Mouse (Mus musculus) hindbrain, embryonic 10.5 days (tissue): ENCODE data around the gene Nudt22. TPM values are rescaled to one million over a fixed set of nuclear protein-coding genes. Genes with fewer than 3 reads are reported as not detected.

Experiments
- DNase-seq: peaks from one replicate; pipeline ENCODE4 v3.0.0-alpha.2; 2017; ENCODE audit warnings: low spot score
- H3K27ac ChIP-seq: fragments of 300-500 bp; sonication (generic); 2 replicates; pipeline ENCODE4 v1.5.1; 2016; ENCODE audit warnings: mild to moderate bottlenecking, moderate library complexity
- H3K27me3 ChIP-seq: fragments of 300-500 bp; sonication (generic); 2 replicates; pipeline ENCODE4 v1.6.1; 2016; ENCODE audit warnings: mild to moderate bottlenecking; ENCODE audit not compliant: poor library complexity, insufficient read depth, severe bottlenecking
- H3K36me3 ChIP-seq: fragments of 300-500 bp; sonication (generic); 2 replicates; pipeline ENCODE4 v1.6.1; 2016; ENCODE audit warnings: mild to moderate bottlenecking, moderate library complexity
- H3K4me1 ChIP-seq: fragments of 300-500 bp; sonication (generic); replicated peaks from 2 replicates; pipeline ENCODE4 v1.6.1; 2016; ENCODE audit warnings: mild to moderate bottlenecking
- H3K4me3 ChIP-seq: fragments of 300-500 bp; sonication (generic); 2 replicates; pipeline ENCODE4 v1.5.1; 2016; ENCODE audit warnings: mild to moderate bottlenecking, moderate library complexity
- H3K9me3 ChIP-seq: fragments of 300-500 bp; sonication (generic); 2 replicates; pipeline ENCODE4 v1.6.1; 2016; ENCODE audit warnings: mild to moderate bottlenecking, moderate library complexity
- WGBS: fragments of 180-500 bp; shearing (Covaris S2); methylation state at CpG from one replicate; pipeline ENCODE4 v1.1.7; 2016; 5-methylcytosine and 5-hydroxymethylcytosine counted together
- polyA plus RNA-seq: library from polyadenylated mRNA; unstranded; fragments of >200 nt; fragmentation: Nextera tagmentation; extraction: Ambion mirVana; gene quantifications from 2 replicates; pipeline ENCODE4 v1.2.1, GENCODE M21; 2016

The Nudt22 gene
- polyA plus RNA-seq, 1 experiment from 2014 or later: 23.2 TPM

DNA sequence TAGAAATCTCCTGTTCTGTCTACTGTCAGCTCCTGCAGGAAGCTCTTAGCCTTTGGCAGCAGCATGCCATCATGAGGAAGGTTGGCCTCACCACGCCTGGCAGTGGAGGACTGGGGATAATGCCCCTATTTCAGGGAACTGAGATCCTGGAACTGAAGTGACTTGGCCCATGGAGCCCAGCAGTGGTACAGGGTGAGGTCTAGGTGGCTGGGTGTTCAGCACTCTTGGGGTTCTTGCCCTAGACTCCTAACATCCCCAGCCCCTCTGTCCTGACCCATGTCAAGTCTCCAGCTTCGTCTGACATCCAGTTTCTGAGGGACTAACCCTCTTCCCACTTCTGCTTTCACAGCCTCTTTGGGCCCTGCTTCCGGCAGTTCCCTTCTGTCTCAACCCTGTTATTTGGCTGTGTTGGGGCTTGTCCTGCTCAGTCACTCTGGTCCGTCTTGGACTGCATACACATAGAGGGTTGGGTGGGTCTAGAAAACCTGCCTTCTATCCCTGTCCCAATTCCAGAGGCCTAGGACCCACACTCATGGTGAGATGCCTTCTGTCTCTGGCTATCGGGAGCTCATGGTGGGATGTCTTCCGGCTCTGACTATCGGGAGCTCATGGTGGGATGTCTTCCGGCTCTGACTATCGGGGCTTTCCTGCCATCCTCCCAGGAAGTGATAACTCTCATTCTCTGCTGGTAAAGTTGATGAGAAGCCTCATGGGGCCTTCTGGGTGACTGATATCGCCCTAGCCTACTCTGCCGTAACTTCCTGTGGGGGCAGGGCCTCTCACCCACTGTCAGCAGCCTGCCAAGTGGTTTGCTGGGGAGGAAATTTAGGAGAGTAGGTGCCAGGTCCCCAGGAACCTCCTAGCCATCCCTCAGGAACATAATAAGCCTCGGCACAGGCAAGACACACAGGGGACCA, 21.9 kb upstream of the Nudt22 start:
- Histone ChIP-seq H3K4me1 (no peaks in the 10 kb centered on the region), H3K4me3 (no peak overlapping the region), H3K36me3 (peaks cover 88% of the 10 kb centered on the region), H3K9me3 (no peaks in the 10 kb centered on the region), H3K27me3 (no peaks in the 10 kb centered on the region), H3K27ac (no peak overlapping the region)
- no peak for DNase-seq
- 83% methylated on average over 12 of the region's 12 CpGs for WGBS

DNA sequence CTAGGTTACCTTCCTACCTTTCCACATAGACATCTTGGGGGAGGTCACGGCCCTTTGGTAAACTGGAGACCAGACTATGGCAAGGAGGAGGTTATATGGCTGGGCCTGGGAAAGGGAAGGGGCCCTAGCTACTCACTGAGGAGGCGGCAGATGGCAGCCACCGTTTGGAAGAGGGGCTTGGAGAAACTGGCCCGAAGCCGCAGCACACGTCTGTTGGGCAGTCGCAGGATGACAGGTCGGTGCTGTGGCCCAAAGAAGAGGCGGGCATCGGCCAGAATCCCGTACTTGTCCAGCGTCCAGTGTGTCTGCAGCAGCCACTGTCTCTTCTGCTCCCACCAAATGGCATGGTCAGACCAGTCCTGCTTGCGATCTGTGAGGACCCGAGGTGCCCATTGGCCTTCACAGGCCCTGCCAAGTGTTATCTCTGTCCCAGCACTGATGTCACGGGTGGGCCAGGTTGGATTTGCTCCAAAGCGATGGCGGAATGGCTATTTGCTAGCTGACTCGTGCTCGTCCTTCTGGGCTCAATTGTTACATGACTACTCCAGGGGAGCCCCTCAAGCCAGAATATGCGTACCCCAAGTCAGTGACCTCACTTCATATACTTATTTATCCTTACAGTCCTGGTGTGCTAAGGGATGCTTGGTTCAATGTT, 18.7 kb upstream of the Nudt22 start:
- no peaks in the 10 kb centered on the region for H3K9me3 ChIP-seq
- H3K27ac ChIP-seq: no peak overlapping the region
- H3K27me3 ChIP-seq: no peaks in the 10 kb centered on the region
- H3K4me1 ChIP-seq: no peaks in the 10 kb centered on the region
- no peak overlapping the region for H3K4me3 ChIP-seq
- H3K36me3 ChIP-seq: peaks cover 56% of the 10 kb centered on the region
- no peak for DNase-seq
- WGBS: 90% methylated on average over 20 of the region's 20 CpGs

GRCm38 (mm10) chr19:7013984-7014383, 18.1 kb upstream of the Nudt22 start:
- Histone ChIP-seq H3K4me3 (no peak overlapping the region), H3K36me3 (peaks cover 49% of the 10 kb centered on the region), H3K9me3 (no peaks in the 10 kb centered on the region), H3K27me3 (no peaks in the 10 kb centered on the region), H3K27ac (no peak overlapping the region), H3K4me1 (no peaks in the 10 kb centered on the region)
- 87% methylated on average over 9 of the region's 9 CpGs for WGBS
- DNase-seq: no peak

- H3K4me3 ChIP-seq: no peak overlapping the region
- H3K27ac ChIP-seq: no peak overlapping the region
- H3K9me3 ChIP-seq: no peaks in the 10 kb centered on the region
- H3K27me3 ChIP-seq: no peaks in the 10 kb centered on the region
- H3K36me3 ChIP-seq: peaks cover 34% of the 10 kb centered on the region
- DNase-seq: no peak
- 82% methylated on average over 4 of the region's 4 CpGs for WGBS
- H3K4me1 ChIP-seq: no peaks in the 10 kb centered on the region
Observed at GRCm38 (mm10) chr19:7012426-7012825, 16.5 kb upstream of the Nudt22 start.

DNA sequence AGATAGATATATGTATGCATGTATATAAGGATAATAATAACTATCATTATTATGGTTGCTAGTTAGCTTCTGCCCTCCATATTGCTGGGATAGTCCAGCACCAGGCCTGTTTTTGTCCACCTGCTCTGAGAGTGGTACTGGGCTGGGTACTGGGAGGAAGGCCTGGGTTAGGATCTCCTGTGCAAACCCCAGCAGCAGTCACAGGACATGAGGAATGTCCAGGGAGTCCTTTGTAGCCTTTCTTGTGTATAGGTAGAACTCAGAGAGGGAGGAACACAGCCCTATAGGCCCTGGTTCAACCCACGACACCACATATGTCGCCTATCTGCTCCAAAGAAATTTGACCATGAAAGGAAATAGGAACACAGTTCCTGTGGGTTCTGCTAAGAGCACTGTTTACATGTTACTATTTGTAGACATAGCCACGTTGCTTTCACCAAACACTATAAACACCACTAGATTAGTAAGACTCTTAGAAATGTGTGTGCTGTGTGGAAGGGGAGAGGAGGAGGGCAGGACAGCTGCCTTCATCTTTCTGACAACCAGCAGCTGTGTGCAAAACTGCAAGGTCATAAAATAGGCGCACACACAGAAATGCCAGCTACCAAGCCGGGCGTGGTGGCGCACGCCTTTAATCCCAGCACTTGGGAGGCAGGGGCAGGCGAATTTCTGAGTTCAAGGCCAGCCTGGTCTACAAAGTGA, 11.1 kb upstream of the Nudt22 start:
- no peak overlapping the region for H3K4me3 ChIP-seq
- 0 out of 2 replicates have a peak, but pooled peaks cover 3% of the 10 kb centered on the region for H3K4me1 ChIP-seq
- H3K36me3 ChIP-seq: 0 out of 2 replicates have a peak, but pooled peaks cover 5% of the 10 kb centered on the region
- no peaks in the 10 kb centered on the region for H3K27me3 ChIP-seq
- no peak for DNase-seq
- H3K27ac ChIP-seq: no peak overlapping the region
- WGBS: 90% methylated on average over 9 of the region's 9 CpGs
- no peaks in the 10 kb centered on the region for H3K9me3 ChIP-seq

GRCm38 (mm10) chr19:6999360-7000063, 3.6 kb upstream of the Nudt22 start:
- 93% methylated on average over 19 of the region's 19 CpGs for WGBS
- DNase-seq: no peak
- Histone ChIP-seq H3K27me3 (no peaks in the 10 kb centered on the region), H3K27ac (no peak overlapping the region), H3K36me3 (peaks cover 43% of the 10 kb centered on the region), H3K4me1 (peaks cover 32% of the 10 kb centered on the region), H3K9me3 (no peaks in the 10 kb centered on the region), H3K4me3 (no peak overlapping the region)

GRCm38 (mm10) chr19:6997721-6998290, 1.9 kb upstream of the Nudt22 start:
- no peaks in the 10 kb centered on the region for H3K27me3 ChIP-seq
- H3K9me3 ChIP-seq: no peaks in the 10 kb centered on the region
- WGBS: 84% methylated on average over 9 of the region's 9 CpGs
- peaks cover 43% of the 10 kb centered on the region for H3K36me3 ChIP-seq
- no peak overlapping the region for H3K27ac ChIP-seq
- peaks cover 44% of the 10 kb centered on the region for H3K4me1 ChIP-seq
- no peak overlapping the region for H3K4me3 ChIP-seq
- DNase-seq: no peak

- 50% methylated on average over 21 of the region's 21 CpGs for WGBS
Observed at GRCm38 (mm10) chr19:6995255-6995991, 494 bp downstream of the Nudt22 start.

GRCm38 (mm10) chr19:6994489-6994888, 1.4 kb downstream of the Nudt22 start:
- Histone ChIP-seq H3K4me3 (no peak overlapping the region), H3K4me1 (peaks cover 57% of the 10 kb centered on the region), H3K27me3 (no peaks in the 10 kb centered on the region), H3K36me3 (peaks cover 18% of the 10 kb centered on the region), H3K27ac (no peak overlapping the region), H3K9me3 (no peaks in the 10 kb centered on the region)
- no peak for DNase-seq
- WGBS: 86% methylated on average over 8 of the region's 8 CpGs

More at GRCm38 (mm10) chr19:6995255-6995991, 494 bp downstream of the Nudt22 start:
- no peaks in the 10 kb centered on the region for H3K27me3 ChIP-seq
- no peaks in the 10 kb centered on the region for H3K9me3 ChIP-seq
- H3K4me3 ChIP-seq: peak overlapping the region; percentile 72
- peak overlapping the region; percentile 90 for H3K27ac ChIP-seq
- DNase-seq: no peak
- peaks cover 55% of the 10 kb centered on the region for H3K4me1 ChIP-seq
- peaks cover 28% of the 10 kb centered on the region for H3K36me3 ChIP-seq

DNA sequence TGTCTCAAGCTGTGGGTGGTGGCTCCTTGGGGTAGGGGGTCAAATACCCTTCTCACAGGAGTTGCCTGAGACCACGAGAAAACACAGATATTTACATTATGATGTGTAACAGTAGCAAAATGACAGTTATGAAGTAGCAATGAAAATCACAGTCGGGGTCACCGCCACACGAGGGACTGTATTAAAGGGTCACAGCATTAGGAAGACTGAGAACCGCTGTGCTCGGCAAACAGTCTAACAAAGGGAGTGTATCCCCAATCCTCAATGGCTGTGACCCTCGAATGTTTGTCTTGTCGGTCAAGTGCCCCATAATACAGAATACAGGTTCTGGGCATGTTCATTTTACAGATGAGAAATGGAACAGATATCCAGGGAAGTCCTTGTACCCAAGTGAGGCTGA, 1.9 kb downstream of the Nudt22 start:
- Histone ChIP-seq H3K9me3 (no peaks in the 10 kb centered on the region), H3K4me1 (peaks cover 61% of the 10 kb centered on the region), H3K4me3 (no peak overlapping the region), H3K27me3 (no peaks in the 10 kb centered on the region), H3K27ac (no peak overlapping the region), H3K36me3 (peaks cover 17% of the 10 kb centered on the region)
- DNase-seq: no peak
- WGBS: 85% methylated on average over 8 of the region's 8 CpGs

DNA sequence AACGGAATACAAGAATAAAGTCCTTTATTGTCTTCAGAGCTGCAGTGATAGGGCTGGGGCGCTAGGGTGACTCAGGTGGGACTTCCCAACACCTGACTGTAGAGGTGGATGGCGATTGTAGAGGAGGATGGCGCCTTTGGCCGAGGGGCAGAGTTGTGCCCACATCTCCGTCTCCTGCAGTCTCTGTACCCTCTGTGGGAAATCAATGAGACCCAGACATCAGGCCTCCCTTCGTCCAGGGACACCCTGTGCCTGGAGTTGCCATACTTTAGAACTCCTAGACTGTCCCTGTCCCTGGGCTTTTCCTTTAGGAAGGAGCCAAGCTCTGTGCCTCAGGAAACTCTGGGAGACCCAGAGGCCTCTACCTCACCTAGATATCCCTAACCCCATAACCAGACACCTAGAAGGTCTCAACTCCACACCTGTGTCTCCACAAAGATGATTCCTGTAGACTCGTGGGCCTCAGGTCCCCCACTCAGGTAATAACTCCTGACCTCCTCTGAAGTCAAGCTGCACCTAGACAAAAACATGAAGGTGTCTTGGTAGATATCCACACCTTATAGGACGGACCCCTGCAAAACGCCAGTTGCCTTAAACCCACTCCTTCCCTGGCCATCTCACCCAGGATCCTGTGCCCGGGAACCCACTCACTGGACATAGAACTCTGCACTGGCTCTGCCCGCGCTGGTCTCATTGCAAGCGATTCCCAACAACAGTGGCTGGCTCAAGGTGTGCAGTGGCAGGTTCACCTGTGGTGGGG, 2.7 kb downstream of the Nudt22 start:
- peak overlapping the region; percentile 89 for H3K27ac ChIP-seq
- H3K4me1 ChIP-seq: peaks cover 64% of the 10 kb centered on the region
- H3K4me3 ChIP-seq: peak overlapping the region; percentile 69
- WGBS: 61% methylated on average over 14 of the region's 14 CpGs
- no peaks in the 10 kb centered on the region for H3K27me3 ChIP-seq
- no peaks in the 10 kb centered on the region for H3K9me3 ChIP-seq
- no peak for DNase-seq
- H3K36me3 ChIP-seq: peaks cover 9% of the 10 kb centered on the region
